Mouse (Mus musculus) left cerebral cortex, postnatal 36 days (tissue): ENCODE measurements around the gene Col8a1. TPM values are rescaled to one million over a fixed set of nuclear protein-coding genes. Genes with fewer than 3 reads are reported as not detected.

Experiments used
- DNase-seq, 2 experiments: peaks; one replicate each; pipeline ENCODE4 v3.0.0; 2021 to 2022; ENCODE audit warnings: low spot score in 2 of 2, mixed read lengths in 1 of 2
- intact Hi-C: fragments of 180-260 bp; cut with DNase I; formaldehyde crosslinking; loops from one replicate; pipeline ENCODE4 v1.15.1; 2025
- total RNA-seq, 2 experiments: library from RNA; stranded (reverse); gene quantifications; 2 replicates each; pipeline ENCODE4 v1.2.3; 2021

Gene Col8a1
- total RNA-seq, 2 experiments from 2014 or later, result 1.9 to 2.1 TPM

DNA sequence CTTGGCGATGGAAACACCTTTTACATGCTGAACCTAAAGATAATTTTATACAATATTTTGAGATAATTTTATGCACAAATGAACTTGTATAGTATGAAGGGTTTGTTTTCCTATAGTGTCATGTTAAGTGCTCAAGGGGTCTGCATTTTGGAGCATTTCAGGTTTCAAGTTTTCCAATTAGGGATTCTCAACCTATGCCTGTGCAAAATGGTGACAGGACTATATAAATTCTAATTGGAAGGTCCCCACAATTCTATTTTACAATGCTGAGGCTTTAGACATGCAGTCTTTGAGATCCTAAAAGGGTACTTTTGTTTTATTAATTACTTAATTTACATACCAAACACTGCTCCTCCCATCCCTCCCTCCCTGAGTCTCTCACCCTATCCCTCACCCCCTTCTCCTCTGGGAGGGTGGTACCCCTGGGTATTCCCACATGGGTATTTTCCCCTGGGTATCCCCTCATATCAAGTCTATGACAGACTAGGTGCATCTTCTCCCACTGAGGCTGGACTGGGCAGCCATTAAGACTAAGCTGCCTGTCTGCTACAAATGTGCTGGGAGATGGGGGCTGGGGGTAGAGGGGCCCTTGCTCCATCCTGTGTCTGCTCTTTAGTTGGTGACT lies 178.7 kb downstream of the Col8a1 start:
- DNase-seq, result no peak
- intact Hi-C loops, result loop anchor here (2.0 kb wide), 1 partner anchor 333 kb away; no protein-coding TSS in a partner anchor

Other genes starting within 250 kb of the Col8a1 start
- 10 to 100 TPM; 18.5 to 19.1 TPM for gene Cmss1, start 147.9 kb downstream of the Col8a1 start, total RNA-seq